13 mouse cellular contexts compared by ENCODE assay signal in the genomic region with DNA sequence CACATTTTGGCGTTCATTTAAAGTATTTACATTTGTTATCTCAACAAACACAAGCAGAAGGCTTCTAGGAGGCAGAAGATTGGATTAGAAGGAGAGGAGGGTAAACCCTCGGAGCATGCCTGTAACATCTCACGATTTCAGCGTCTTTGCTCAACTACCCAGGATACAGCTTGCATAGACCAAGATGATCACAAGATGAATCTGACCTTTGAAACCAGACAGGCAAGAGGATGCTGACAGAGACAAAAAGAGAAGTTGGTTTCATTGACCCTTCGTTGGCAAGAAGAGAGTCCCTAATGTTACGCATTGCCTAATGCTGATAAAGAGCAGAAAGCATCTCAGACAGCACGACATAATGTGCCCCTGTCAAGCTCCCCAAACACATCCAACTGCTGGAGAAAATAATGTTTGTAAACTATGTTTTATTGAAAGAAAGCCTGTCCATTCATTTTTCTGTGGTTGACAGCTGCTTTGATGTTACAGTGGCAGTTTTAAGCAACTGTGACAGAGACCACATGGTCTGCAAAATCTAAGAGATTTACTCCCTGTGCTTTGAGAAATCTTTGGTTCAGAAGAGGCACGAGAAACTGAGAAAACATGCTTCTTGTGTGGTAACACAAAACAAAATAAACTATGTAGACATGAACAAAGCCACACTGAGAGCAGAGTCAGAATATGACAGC.
"Had no signal": no experiment of that assay in that cellular context is flagged by ENCODE, and none has a peak within 500 bp of the region (broad histone marks: within the 10 kb centered on the region; RNA-seq: fewer than 3 reads in every experiment).

No protein-coding gene starts in this region.

- ATAC-seq: hindbrain, postnatal 0 days had no signal

- H3K4me1 ChIP-seq: hindbrain, embryonic 13.5 days; limb, embryonic 13.5 days; midbrain, embryonic 10.5 days; neural tube, embryonic 15.5 days had no signal

- DNase-seq: lung, postnatal 14 days; midbrain, embryonic 14.5 days; right cerebral cortex, postnatal 4 days; spleen, adult 18-20 months; thymus, postnatal 4 days had no signal

- H3K4me3 ChIP-seq: hindbrain, embryonic 13.5 days; layer of hippocampus, adult 2 months; limb, embryonic 13.5 days; midbrain, embryonic 10.5 days; myocyte; neural tube, embryonic 15.5 days had no signal

- H3K27me3 ChIP-seq: neural tube, embryonic 15.5 days had no signal

- H3K9me3 ChIP-seq: hindbrain, embryonic 13.5 days; limb, embryonic 13.5 days; midbrain, embryonic 10.5 days; neural tube, embryonic 15.5 days had no signal

- H3K36me3 ChIP-seq: hindbrain, embryonic 13.5 days; limb, embryonic 13.5 days; midbrain, embryonic 10.5 days; neural tube, embryonic 15.5 days had no signal

- H3K4me2 ChIP-seq: hindbrain, embryonic 13.5 days; limb, embryonic 13.5 days; neural tube, embryonic 15.5 days had no signal

- H3K27ac ChIP-seq: hindbrain, embryonic 13.5 days; hindbrain, postnatal 0 days; layer of hippocampus, adult 2 months; limb, embryonic 13.5 days; liver, embryonic 14.5 days; midbrain, embryonic 10.5 days; neural tube, embryonic 15.5 days had no signal

- H3K9ac ChIP-seq: hindbrain, embryonic 13.5 days; limb, embryonic 13.5 days; liver, embryonic 14.5 days; neural tube, embryonic 15.5 days had no signal
